Mouse (Mus musculus) naive thymus-derived CD4-positive, alpha-beta T cell, adult 2 months (primary cell): ENCODE data around the gene Tfdp2.

Experiments
- DNase-seq: peaks from one replicate; pipeline ENCODE4 v3.0.0-alpha.2; 2011; ENCODE audit warnings: low read depth

Gene Tfdp2

GRCm38 (mm10) chr9:96369654-96370384 lies 173.7 kb downstream of the Tfdp2 start:
- peak; percentile 63 for DNase-seq

DNA sequence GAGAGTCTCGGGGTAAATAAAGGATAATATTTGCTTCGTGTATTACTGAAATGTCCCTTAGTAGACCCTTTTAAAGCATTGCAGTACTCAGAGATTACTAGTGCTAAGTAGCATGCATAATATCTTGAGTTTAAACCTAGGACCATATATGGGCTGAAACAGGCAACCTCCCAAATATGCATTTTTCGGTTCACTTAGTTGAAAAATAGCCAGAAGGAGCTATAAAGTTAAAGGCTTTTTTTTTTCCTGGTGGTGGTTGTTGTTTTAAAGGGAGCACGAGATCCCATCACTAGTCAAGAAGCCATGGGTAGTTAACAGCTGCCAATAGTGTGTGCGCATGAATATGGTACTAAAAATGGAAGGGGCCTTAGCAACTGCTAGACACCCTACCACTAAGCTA lies 175.0 kb downstream of the Tfdp2 start:
- DNase-seq, result no peak
